Mouse (Mus musculus) neural tube, embryonic 10.5 days (tissue): ENCODE data around the gene Fsd1l.

Source experiments
- DNase-seq: peaks from one replicate; pipeline ENCODE4 v3.0.0-alpha.2; 2017; ENCODE audit warnings: low spot score; ENCODE audit errors: extremely low spot score

Gene Fsd1l

GRCm38 (mm10) chr4:53631316-53632010 lies at the start of gene Fsd1l:
Gene Fsd1l, plus strand, starts transcription at chr4:53631471.
- peak; percentile 85 for DNase-seq

GRCm38 (mm10) chr4:53587676-53588075 lies 43.6 kb upstream of the Fsd1l start:
- DNase-seq: no peak

- DNase-seq: no peak
These were observed 42.3 kb upstream of the Fsd1l start for GRCm38 (mm10) chr4:53588936-53589335.

GRCm38 (mm10) chr4:53589466-53589865 lies 41.8 kb upstream of the Fsd1l start:
- no peak for DNase-seq

- no peak for DNase-seq
These were observed 41.1 kb upstream of the Fsd1l start for GRCm38 (mm10) chr4:53590163-53590562.

GRCm38 (mm10) chr4:53590691-53591447 lies 40.4 kb upstream of the Fsd1l start:
- no peak for DNase-seq

GRCm38 (mm10) chr4:53591536-53591935 lies 39.7 kb upstream of the Fsd1l start:
- DNase-seq: no peak

- no peak for DNase-seq
These were observed 39.3 kb upstream of the Fsd1l start for GRCm38 (mm10) chr4:53591941-53592340.

- DNase-seq: no peak
These were observed 38.9 kb upstream of the Fsd1l start for GRCm38 (mm10) chr4:53592386-53592785.

- DNase-seq: no peak
These were observed 37.1 kb upstream of the Fsd1l start for GRCm38 (mm10) chr4:53594204-53594603.

GRCm38 (mm10) chr4:53595246-53596062 lies 35.8 kb upstream of the Fsd1l start:
- DNase-seq: no peak

- DNase-seq: no peak
These were observed 35.0 kb upstream of the Fsd1l start for GRCm38 (mm10) chr4:53596063-53596895.

GRCm38 (mm10) chr4:53600462-53600861 lies 30.8 kb upstream of the Fsd1l start:
- DNase-seq: no peak

GRCm38 (mm10) chr4:53614576-53615225 lies 16.6 kb upstream of the Fsd1l start:
- no peak for DNase-seq

GRCm38 (mm10) chr4:53617968-53618367 lies 13.3 kb upstream of the Fsd1l start:
- no peak for DNase-seq

- DNase-seq: no peak
These were observed 11.2 kb upstream of the Fsd1l start for GRCm38 (mm10) chr4:53620104-53620503.

GRCm38 (mm10) chr4:53621084-53621483 lies 10.2 kb upstream of the Fsd1l start:
- DNase-seq: no peak

- no peak for DNase-seq
These were observed 9.8 kb upstream of the Fsd1l start for GRCm38 (mm10) chr4:53621490-53621889.

GRCm38 (mm10) chr4:53623711-53624110 lies 7.6 kb upstream of the Fsd1l start:
- no peak for DNase-seq

- DNase-seq: no peak
These were observed 6.5 kb upstream of the Fsd1l start for GRCm38 (mm10) chr4:53624816-53625215.

GRCm38 (mm10) chr4:53625263-53625662 lies 6.0 kb upstream of the Fsd1l start:
- no peak for DNase-seq
